ENCODE assay signal across 8 mouse cellular contexts in the genomic region with DNA sequence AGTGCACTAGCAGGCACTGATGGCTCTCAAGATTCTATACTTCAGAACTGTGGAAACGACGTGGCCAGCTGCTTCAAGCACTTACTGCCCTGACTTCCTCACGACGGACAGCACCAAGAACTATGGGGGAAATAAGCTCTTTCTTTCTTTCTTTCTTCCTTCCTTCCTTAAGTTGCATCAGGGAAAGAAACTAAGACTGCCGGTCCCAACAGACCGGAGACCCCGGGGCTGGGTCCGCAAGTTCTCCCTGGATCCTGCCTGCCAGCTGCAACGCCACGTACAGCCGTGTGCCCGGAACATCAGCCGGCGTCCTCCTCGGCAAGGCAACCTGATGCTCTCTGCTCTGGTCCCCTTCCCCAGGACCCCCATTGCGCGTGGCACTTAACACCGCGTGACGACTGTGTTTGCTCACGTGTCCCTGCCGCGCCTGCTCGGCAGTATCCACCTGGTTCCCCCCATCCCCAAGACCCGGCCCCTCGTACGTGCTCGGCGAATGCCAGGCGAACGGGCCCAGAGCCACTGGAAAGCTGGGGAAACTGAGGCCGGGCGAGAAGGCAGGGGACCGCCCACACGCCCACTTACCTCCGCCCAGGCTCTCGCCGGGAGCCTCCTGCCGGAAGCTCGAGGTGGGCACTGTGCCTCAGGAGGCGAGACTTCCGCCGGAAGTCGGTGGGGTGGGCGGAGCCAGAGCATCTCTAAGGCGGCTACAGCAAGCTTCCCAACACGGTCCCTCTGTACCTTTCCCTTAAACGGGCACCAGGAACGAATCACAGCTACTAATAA. TPM values are rescaled to one million over a fixed set of nuclear protein-coding genes. Genes with fewer than 3 reads are reported as not detected.
DNase-seq lines count a peak whose midpoint lies in the region; ATAC-seq and TF ChIP-seq lines count a peak whose summit lies in the region.

A gene (minus strand): TSS at position 668 of the 783 bp plus-strand sequence.

- TF ChIP-seq CTCF in cortical plate, adult 2 months (IDR thresholded peaks at IDR 0.05; ENCODE audit: extremely low read depth, insufficient read depth, low read length): no peak

- H3K4me3 ChIP-seq in cortical plate, adult 2 months (ENCODE audit: insufficient read depth, low read length): peak within 1 kb of the TSS; percentile 69

- peaks cover 6% of the 10 kb centered on the region; the same call in 1 of the 2 replicates for H3K4me1 ChIP-seq in cortical plate, adult 2 months (ENCODE audit: control insufficient read depth, insufficient read depth, low read length)

- peak within 1 kb of the TSS; percentile 79 for H3K27ac ChIP-seq in cortical plate, adult 2 months (ENCODE audit: insufficient read depth, low read length)

- peak; percentile 92; the same call in 1 of the 2 replicates for TF ChIP-seq POLR2A in cortical plate, adult 2 months (IDR thresholded peaks at IDR 0.05; ENCODE audit: extremely low read depth, insufficient read depth, low read length)

- ATAC-seq in activated CD4-positive, CD25-positive, alpha-beta regulatory T cell, adult 4 months: peak; percentile 85
- ATAC-seq in megakaryocyte progenitor cell, adult 5-6 weeks (replicated peaks; ENCODE audit: poor library complexity): peak; percentile 83

- peak; percentile 94 for DNase-seq in gastrocnemius, postnatal 10 days
- DNase-seq in induced T-regulatory cell, adult 2 months (ENCODE audit: low read depth): peak; percentile 94
- peak; percentile 88 to 95 for DNase-seq in left cerebral cortex, adult 9 months (ENCODE audit: low spot score in 2 of 2)
- DNase-seq in right cerebral cortex, postnatal 25 days: peak; percentile 95
- peak; percentile 90 to 93 for DNase-seq in urinary bladder, postnatal 4 days (ENCODE audit: low spot score in 2 of 2)

RNA-seq across cellular contexts. Expression of the gene that starts here (rescaled TPM):
- 10 to 100 TPM; 31.1 to 45.6 TPM for polyA plus RNA-seq in activated CD4-positive, CD25-positive, alpha-beta regulatory T cell, adult 4 months (2017; shearing (Covaris generic))
- polyA plus RNA-seq in cortical plate, adult 2 months (2012; rRNA removed): 53.6 and 56.1 TPM in 2 replicates
- 10 to 100 TPM; 17.5 to 18.6 TPM for total RNA-seq in gastrocnemius, postnatal 10 days (2021)
- 45.9 and 57.3 TPM in 2 replicates for total RNA-seq in megakaryocyte progenitor cell, adult 5-6 weeks (2015)
- total RNA-seq in megakaryocyte progenitor cell, adult 5-6 weeks (2017): 64.5 and 76.7 TPM in 2 replicates

Comparison
In these comparisons a context has a peak if more than half of its experiments do, and no peak if none do; other contexts are left out.
1. Peak in every context shown above with its lines: DNase-seq, ATAC-seq, H3K4me3 ChIP-seq and H3K27ac ChIP-seq.